Mouse (Mus musculus) bone marrow macrophage, adult 2 months (primary cell): ENCODE data around the gene Hbb-bh2. TPM values are rescaled to one million over a fixed set of nuclear protein-coding genes. Genes with fewer than 3 reads are reported as not detected.

ENCODE experiments used
- H3K27ac ChIP-seq: 2 replicates; pipeline ENCODE4 v1.5.1; 2012; ENCODE audit warnings: low read depth, low read length; ENCODE audit not compliant: insufficient read depth
- H3K4me1 ChIP-seq: 2 replicates; pipeline ENCODE4 v1.6.1; 2012; ENCODE audit warnings: low read length; ENCODE audit not compliant: control insufficient read depth, insufficient read depth
- H3K4me3 ChIP-seq: 2 replicates; pipeline ENCODE4 v1.5.1; 2012; ENCODE audit warnings: mild to moderate bottlenecking, low read length, moderate library complexity; ENCODE audit not compliant: insufficient read depth
- CTCF ChIP-seq: IDR thresholded peaks from 2 replicates; pipeline ENCODE4 v1.5.1; 2012; ENCODE audit warnings: low read depth, mild to moderate bottlenecking, low read length, moderate library complexity
- POLR2A ChIP-seq: IDR thresholded peaks from 2 replicates; pipeline ENCODE4 v1.6.1; 2012; ENCODE audit warnings: mild to moderate bottlenecking, low read depth, low read length, borderline replicate concordance
- polyA plus RNA-seq: library from polyadenylated mRNA; stranded (reverse); fragments of >200 nt; gene quantifications from 2 replicates; pipeline ENCODE4 v1.2.4, GENCODE M21; 2012; ENCODE audit not compliant: missing spikeins, insufficient read depth, insufficient read length

Gene Hbb-bh2
- polyA plus RNA-seq, result not detected in 2 replicates

DNA sequence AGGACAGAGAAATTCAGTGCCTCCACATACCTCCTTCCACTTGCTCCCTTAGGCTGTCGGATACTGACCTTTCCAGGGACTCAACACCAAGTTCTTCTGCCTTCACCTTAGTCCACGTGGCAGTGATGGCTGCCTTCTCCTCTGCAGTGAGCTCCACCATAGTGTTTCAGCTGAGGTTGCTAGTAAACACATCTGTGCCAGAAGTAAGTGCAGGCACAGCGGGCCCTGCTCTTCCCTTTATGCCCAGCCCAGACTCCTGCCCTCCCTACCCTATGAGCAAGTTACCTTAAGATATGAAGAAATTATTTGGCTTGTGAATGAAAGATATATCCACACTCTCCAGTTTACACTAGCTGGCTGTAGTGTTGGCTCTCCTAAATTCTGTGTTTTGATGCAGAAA, at the start of gene Hbb-bh2:
Gene Hbb-bh2 (minus strand): TSS at position 253 of the 400 bp plus-strand sequence.
- Histone ChIP-seq H3K4me3 (no peak within 1 kb of the TSS), H3K27ac (no peak within 1 kb of the TSS), H3K4me1 (no peaks in the 10 kb centered on the region)
- no peak for TF ChIP-seq POLR2A
- TF ChIP-seq CTCF, result no peak

DNA sequence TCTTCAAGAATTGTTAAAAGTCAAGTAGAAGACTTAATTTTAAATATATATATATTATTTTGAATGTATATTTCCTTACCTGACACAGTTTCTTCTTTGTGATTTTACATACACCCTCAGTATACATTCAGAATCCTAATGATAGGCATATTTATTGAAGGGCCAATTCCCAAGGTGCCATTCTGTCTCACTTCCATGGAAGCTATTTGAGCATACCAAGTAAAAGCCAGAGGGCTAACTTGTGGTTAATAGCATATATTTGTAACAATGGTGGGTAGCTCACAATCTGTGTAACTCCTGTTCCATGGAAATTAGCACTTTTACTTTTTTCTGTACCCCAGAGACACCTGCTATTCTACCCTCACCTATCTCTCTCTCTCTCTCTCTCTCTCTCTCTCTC, 45.8 kb upstream of the Hbb-bh2 start, which contains the start of gene Olfr66:
Gene Olfr66 (minus strand): TSS at position 101 of the 400 bp plus-strand sequence.
- Histone ChIP-seq H3K27ac (no peak within 1 kb of the TSS), H3K4me1 (no peaks in the 10 kb centered on the region), H3K4me3 (no peak within 1 kb of the TSS)
- TF ChIP-seq CTCF (no peak), POLR2A (no peak)

- no peak overlapping the region for H3K4me3 ChIP-seq
- TF ChIP-seq POLR2A, result no peak
- no peak for TF ChIP-seq CTCF
- no peak overlapping the region for H3K27ac ChIP-seq
- H3K4me1 ChIP-seq, result no peaks in the 10 kb centered on the region
These were observed 36.8 kb upstream of the Hbb-bh2 start for GRCm38 (mm10) chr7:103877093-103877492.

GRCm38 (mm10) chr7:103874451-103874850, 34.1 kb upstream of the Hbb-bh2 start:
- no peaks in the 10 kb centered on the region for H3K4me1 ChIP-seq
- TF ChIP-seq CTCF (no peak), POLR2A (no peak)
- H3K4me3 ChIP-seq, result no peak overlapping the region
- no peak overlapping the region for H3K27ac ChIP-seq

DNA sequence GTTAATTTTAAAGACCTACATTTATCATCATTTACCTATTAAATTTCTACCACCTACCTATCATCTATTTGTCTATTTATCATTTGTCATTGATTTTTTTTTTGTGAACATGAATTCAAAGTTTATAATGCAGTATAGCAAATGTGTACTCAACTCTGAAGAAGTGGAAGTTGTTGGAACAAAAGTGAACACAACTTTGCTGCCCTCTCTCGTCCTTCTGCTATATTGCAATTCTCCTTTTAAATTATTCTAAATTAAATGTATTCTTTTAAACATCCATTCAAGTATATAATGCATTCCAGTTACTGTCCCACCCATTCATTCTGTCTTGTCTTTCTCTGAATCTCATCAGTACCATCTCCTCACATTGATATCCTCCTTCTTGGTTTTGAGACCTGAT, 32.7 kb upstream of the Hbb-bh2 start:
- TF ChIP-seq POLR2A (no peak), CTCF (no peak)
- Histone ChIP-seq H3K4me1 (no peaks in the 10 kb centered on the region), H3K4me3 (no peak overlapping the region), H3K27ac (no peak overlapping the region)

DNA sequence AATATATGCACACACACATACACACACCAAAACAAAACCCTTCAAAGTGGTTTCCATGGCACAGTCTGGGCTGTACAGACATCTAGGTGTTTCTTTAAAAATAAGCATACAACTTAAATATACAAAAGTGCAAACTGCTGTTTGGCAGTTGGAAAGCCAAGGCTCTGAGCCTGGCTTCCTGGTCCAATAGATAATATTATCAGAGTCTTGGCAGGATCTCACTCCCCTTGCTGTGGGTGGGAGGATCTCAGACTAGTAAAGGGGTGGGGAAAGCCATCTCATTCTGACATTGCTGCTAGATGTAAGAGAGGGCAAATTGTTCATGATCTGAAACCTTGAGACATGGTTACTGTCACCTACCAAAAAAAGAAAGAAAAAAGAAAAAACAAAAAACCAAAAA, 30.3 kb upstream of the Hbb-bh2 start:
- Histone ChIP-seq H3K4me3 (no peak overlapping the region), H3K4me1 (no peaks in the 10 kb centered on the region), H3K27ac (no peak overlapping the region)
- TF ChIP-seq CTCF (no peak), POLR2A (no peak)

- H3K4me1 ChIP-seq, result peaks cover 4% of the 10 kb centered on the region; the same call in 1 of the 2 replicates
- no peak for TF ChIP-seq CTCF
- no peak for TF ChIP-seq POLR2A
- no peak overlapping the region for H3K27ac ChIP-seq
These were observed 25.4 kb upstream of the Hbb-bh2 start for GRCm38 (mm10) chr7:103865716-103866115.

GRCm38 (mm10) chr7:103861531-103861930, 21.2 kb upstream of the Hbb-bh2 start:
- TF ChIP-seq POLR2A, result no peak
- TF ChIP-seq CTCF, result no peak
- Histone ChIP-seq H3K27ac (no peak overlapping the region), H3K4me3 (no peak overlapping the region), H3K4me1 (peaks cover 4% of the 10 kb centered on the region; the same call in 1 of the 2 replicates)

More at GRCm38 (mm10) chr7:103865716-103866115, 25.4 kb upstream of the Hbb-bh2 start:
- H3K4me3 ChIP-seq, result no peak overlapping the region

- Histone ChIP-seq H3K27ac (no peak overlapping the region), H3K4me1 (peaks cover 4% of the 10 kb centered on the region; the same call in 1 of the 2 replicates), H3K4me3 (no peak overlapping the region)
- TF ChIP-seq CTCF (no peak), POLR2A (no peak)
These were observed 20.5 kb upstream of the Hbb-bh2 start for GRCm38 (mm10) chr7:103860855-103861254.

GRCm38 (mm10) chr7:103859076-103859475, 18.8 kb upstream of the Hbb-bh2 start:
- H3K4me1 ChIP-seq, result peaks cover 4% of the 10 kb centered on the region; the same call in 1 of the 2 replicates
- no peak overlapping the region for H3K27ac ChIP-seq
- no peak for TF ChIP-seq CTCF
- TF ChIP-seq POLR2A, result no peak
- H3K4me3 ChIP-seq, result no peak overlapping the region
